Mouse (Mus musculus) CD4-positive helper T cell, adult 2 months (primary cell): ENCODE measurements at regions not wholly inside any gene's neighbourhood (a gene's known extent, or its start where the extent isn't known, plus 50 kb on each side); places are given as distances from the start of the nearest gene placed in this dataset.
"Not testable (repeated sequence)": the region's sequence is repeated elsewhere in the genome, so short reads cannot be mapped to it uniquely, and the experiment has no call there.

Experiments
- DNase-seq: peaks from one replicate; pipeline ENCODE4 v3.0.0-alpha.2; 2012; ENCODE audit warnings: low read depth, missing footprints, low spot score

- DNase-seq, result no peak
Measured at GRCm38 (mm10) chr15:60333573-60334306, 317.3 kb upstream of the 4933412E24Rik start.

DNA sequence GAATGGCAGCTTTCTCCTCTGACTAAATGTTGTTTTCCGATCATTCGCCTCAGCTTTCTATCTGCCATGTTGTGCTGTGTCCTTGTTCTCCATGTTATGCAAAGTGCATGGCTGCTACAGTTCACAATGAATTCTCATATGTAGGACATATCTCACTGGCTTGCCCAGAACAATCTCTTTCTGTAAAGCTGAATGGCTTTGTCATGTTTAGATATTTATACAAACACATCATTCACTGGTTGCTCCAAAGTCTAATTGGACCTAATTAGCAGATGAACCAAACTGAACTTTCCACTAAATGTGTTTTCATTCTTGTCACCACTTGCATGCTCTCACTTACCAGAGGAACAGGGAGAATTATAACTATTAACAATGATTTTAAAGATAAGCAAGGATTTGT lies 301.2 kb upstream of the 4933412E24Rik start:
- no peak for DNase-seq

DNA sequence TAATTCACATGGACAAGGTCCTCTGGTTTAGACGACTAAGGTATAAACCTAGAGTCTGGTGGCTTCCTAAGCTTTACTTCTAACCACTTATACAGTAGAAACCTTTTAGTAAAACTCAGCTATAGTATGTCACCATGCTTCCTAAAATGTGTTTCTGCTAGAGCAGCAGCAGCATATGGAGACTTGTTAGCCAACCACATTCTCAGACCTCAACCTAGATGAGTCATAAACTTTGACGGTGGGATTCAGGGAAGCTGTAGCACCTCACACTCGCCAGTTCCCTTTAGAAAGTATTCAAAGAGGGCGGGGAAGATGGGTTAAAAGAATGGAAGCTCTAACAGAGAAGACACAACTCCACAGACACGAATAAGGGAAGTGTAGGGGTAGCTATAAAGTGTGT lies 298.8 kb upstream of the 4933412E24Rik start:
- no peak for DNase-seq

DNA sequence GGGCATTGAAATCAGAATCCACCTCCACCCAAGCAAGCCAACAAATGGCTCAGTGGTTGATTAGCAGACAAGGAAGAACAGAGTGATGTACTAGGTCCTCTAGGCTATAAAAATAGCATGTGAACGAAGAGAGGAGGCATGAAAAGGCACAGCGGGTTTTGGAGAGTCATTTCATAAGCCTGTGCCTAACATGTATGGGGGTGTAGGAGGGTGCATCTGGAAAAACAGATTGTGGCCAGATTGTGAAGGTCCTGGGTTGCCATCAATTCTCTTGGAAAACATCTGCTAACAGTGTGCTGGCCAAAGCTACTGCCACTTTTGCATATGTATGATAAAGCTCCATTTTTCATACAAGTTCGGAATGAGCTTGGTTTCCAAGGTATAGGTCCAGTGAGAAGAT lies 293.5 kb upstream of the 4933412E24Rik start:
- DNase-seq, result no peak

DNA sequence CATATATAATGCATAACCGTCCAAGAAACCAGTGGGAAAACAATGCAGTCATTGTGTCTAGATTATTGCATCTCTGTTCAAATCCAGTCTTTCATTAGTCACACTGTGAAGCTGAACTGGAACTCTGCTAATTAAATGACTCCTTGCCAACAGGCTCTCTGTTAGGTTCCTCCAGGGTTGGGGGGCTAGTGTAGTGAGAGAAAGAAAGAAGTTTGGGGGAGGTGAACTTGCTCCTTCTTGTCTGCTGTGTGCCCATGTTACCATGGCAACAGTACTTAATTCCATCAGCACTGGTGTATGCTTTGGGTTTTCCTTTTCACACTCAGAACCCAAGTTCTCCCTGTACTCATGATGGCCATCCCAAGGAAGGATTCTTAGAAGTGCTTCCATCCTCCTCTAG lies 292.6 kb upstream of the 4933412E24Rik start:
- no peak for DNase-seq

DNA sequence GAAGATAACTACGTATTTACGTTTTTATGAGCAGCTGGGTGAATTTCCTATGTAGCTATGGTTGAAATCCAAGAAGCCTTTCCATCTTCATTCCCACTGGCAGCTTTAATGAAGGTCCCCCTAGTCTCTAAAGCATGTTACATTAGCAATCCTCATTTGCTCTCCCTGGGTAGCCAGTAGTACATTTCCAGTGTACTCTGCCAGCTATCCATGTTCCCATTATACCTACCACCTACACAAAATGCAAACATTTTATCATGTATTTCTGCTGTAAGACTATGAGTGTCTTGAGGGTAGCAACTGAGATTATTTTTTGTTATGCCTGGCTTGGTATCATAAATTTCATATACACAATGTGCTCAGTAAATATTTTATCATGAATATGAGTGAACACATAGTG lies 291.7 kb upstream of the 4933412E24Rik start:
- no peak for DNase-seq

DNA sequence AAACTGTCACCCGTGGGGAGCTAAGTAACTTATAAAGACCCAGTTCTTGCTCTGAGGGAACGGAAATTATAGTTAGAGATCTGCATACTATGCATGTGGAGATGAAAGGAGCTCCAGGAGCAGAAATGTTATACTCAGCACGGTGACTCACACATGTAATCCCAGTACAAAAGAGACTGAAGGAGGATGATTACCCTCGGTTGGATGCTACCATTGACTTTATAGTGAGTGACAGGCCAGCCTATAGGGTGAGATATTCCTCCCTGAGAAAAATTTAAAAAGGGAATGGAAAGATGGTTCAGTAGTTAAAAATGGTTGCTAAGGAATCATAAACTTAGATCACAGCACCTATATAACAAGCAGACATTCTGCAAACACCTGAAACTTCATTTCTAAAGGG lies 287.1 kb upstream of the 4933412E24Rik start:
- DNase-seq, result no peak

DNA sequence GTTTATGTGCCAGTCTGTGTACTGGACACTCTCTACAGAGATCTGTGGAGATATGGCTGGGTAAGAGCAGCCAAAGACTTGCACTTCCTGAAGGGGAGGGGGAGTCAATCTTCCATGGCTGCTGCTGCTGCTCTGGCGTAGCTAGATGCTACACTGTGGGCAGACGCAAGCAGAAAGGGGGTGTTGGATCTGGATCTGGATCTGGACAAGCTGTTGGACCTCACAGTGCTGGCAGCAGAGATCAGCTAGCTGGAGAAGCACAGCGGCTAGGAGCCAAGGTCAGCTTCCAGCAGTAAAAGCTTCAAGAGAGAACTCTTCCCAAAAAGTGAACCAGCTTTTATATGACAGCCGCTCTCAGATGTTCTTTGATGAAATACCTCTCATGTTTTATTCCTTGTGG lies 285.5 kb upstream of the 4933412E24Rik start:
- no peak for DNase-seq

DNA sequence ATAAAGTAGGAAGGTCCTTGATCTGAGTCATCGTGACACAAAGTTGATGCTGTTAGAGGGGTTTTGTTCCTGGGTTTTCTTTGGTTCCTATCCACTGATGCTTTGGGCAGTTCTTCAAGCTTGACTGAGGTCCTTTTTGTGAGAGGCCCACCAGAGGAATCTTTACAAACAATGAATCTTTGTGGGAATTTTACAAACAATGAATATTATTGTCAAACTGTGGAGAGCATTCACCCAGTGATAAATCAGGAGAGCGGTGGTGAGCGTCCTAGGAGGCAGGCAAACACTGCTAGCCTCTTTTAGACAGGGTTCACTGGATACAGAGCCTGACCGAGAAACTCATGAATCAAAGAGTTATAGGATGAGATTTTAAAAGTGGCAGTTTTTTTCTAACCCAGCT lies 268.9 kb upstream of the 4933412E24Rik start:
- no peak for DNase-seq

DNA sequence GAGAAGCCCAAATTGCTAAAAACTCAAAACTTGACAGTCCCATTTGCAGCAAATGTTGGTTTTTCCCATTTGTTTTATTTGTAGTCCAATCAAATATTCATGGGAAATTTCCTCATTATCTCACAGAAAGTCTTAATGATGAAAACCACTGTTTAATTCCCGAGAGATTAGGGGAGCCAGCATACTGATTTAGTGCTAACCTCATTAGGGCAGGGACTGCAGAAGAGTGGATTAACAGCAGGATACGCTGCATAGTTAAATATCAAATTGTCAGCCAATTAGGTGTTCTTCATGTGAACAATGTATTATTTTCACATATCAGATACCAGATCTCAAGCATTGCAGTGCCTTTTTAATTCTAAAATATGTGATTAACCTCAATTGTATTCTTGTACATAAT lies 264.0 kb upstream of the 4933412E24Rik start:
- no peak for DNase-seq

GRCm38 (mm10) chr15:60253661-60254060 lies 237.2 kb upstream of the 4933412E24Rik start:
- not testable (repeated sequence) for DNase-seq

DNA sequence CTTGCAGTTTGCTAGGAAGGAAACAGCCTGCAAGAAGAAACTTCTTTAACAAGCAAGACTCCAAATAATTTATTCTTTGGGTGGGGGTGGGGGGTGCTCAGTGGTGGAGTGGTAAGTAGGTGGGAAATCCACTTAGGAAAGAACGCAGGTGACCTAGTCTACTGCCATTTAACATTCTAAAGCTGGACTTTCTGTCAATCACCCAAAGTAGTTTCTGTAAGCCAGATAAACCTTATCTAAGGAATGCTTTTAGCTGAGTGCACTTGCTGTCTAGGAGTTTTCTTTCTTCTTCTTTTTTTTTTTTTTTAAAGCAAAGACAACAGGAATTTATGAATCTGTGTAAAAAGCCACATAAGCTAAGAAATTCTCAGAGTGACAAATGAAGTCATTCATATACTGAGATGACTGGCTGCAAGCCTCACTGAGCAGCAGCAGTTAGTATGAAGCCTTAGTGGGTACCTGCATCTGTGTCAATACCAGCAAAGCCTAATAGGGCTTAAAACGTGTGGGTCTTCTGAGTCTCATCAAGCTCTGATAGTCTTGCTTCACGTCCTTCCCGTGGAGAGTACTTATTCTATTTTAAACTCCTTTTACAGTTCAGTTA lies 210.0 kb upstream of the 4933412E24Rik start:
- no peak for DNase-seq

DNA sequence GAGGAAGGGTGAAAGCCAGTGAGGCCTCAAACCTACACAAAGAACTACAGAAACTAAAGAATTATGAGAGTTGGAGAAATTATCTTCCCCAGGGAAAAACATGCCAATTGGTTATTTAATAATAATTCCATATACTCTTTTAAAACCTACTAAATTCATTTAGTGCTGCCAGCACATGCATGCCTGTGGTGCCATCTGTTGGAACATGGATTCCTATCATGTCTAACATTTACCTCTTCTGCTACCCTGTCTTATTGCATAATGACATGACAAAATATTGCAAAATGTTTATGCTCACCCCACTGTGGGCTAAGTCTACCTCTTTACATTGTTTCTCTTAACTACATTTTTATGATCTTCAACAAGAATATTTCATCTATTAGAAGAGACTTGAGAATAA lies 178.7 kb upstream of the 4933412E24Rik start:
- DNase-seq, result peak; percentile 47

DNA sequence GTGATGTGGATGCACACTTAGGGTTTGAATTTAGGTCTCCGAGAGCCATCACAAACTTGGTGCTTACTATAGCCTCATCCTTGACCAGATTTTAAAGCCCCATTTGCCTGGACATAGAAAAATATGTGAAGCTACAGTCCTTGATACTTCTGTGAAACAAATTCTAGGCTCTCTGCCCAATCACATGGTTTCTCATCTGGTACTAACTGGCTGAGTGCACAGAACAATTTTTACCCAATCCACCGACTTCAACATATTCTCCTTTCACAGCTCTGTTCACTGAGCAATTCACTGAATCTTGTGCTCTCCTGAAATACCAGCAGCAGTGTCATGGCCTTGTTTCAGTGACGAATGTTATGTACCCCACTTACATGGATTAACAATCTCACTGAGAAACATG lies 176.7 kb upstream of the 4933412E24Rik start:
- DNase-seq, result no peak

GRCm38 (mm10) chr15:60187002-60187715 lies 170.7 kb upstream of the 4933412E24Rik start:
- DNase-seq, result peak; percentile 82

- peak; percentile 95 for DNase-seq
Measured at GRCm38 (mm10) chr15:60141554-60142070, 125.2 kb upstream of the 4933412E24Rik start.

- DNase-seq, result peak; percentile 66
Measured at GRCm38 (mm10) chr15:60136671-60137070, 120.3 kb upstream of the 4933412E24Rik start.

DNA sequence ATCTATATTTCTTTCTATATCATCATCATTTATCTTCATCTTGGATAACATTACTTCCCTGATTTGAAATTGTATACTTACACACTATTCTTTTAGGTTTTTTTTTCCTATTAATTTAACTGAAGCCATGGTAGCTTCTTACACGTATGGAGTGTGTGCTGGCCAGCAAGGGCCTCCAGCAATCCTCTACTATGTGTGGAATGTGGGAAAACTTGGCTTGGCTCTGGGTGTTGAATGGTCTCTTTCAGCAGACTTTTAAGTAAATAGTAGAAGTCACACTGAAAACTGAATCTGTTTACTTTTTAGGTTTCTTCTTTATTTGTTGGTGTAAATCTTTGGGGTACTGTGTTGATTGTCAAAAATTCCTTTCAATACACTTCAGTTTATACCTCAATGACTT lies 118.1 kb upstream of the 4933412E24Rik start:
- DNase-seq, result no peak

DNA sequence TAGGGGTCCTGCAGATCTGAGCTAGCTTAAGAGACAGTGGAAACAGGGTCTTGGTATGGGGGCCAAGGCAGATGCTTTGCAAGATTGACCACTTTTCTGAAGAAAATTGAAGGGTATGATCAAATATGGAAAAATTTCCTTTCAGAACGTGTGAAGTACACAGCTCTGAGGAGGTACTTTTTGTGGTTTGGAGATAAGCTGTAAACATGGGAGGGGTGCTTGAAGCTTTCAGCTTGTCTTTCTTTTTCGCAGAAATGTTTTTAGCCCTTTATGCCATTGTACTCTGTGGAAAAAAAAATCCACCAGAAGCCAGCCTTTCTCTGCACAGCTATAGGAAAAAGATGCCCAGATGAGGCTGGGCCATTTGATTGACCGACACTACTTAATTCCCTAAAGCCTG lies 116.3 kb upstream of the 4933412E24Rik start:
- DNase-seq, result peak; percentile 77

- DNase-seq, result peak; percentile 58
Measured at GRCm38 (mm10) chr15:60124461-60124860, 108.0 kb upstream of the 4933412E24Rik start.

DNA sequence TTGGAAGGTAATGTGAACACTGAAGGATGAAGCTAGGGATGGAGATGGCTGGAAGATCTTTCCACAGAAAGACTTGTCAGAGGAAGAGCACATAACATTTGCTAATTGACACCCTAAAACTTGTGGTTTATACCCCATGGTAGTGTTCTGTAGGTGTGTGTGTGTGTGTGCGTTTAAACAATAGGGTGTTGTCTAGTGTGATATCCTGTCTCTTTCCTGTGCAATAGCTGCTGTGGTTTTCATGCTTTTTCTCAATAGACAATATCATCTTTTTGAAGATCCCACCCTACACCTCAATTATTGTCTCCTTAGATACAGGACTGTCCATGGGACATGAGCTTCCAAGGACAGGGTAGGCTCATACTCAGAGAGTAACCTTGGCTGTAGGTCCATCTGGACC lies 103.5 kb upstream of the 4933412E24Rik start:
- DNase-seq, result peak; percentile 77

- peak; percentile 85 for DNase-seq
Measured at GRCm38 (mm10) chr15:60111885-60112284, 95.5 kb upstream of the 4933412E24Rik start.

- DNase-seq, result peak; percentile 60
Measured at GRCm38 (mm10) chr15:60111046-60111445, 94.6 kb upstream of the 4933412E24Rik start.
